Mouse (Mus musculus): Measurements from ENCODE around the gene Agap1.

GRCm38 (mm10) chr1:89714165-89714980 is 259.8 kb downstream of the Agap1 start:
- no peak for TF ChIP-seq CTCF (IDR thresholded peaks at IDR 0.05)
- no peak for TF ChIP-seq EP300 (IDR thresholded peaks at IDR 0.05)
